Mouse (Mus musculus) erythroblast, embryonic 14.5 days (primary cell): ENCODE results near the gene Hyou1.

ENCODE experiments used
- GATA1 ChIP-seq: IDR thresholded peaks from 2 replicates; pipeline ENCODE4 v1.6.1; 2012; ENCODE audit warnings: low read length, inconsistent platforms, mixed read lengths
- TAL1 ChIP-seq: IDR thresholded peaks from 3 replicates; pipeline ENCODE4 v1.6.1; 2012; ENCODE audit warnings: low read length, inconsistent platforms, mixed read lengths

DNA sequence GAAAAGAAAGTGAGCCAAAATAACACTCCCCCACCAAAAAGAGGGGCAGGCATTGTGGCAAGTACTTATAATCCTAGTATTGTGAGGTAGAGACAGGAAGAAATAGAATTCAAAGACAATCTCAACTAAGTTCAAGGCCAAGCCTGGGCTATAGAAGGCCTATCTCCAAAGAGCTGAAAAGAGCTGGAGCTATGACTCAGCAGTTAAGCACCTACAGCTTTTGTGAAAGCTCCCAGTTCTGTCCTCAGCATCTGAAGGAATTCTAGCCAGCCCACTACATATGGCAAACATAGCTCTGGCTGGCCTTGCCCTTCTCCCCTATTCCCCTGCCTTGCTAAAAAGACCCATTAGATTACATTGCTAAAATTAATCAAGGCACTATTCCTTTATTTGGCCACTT is 5.9 kb upstream of the Hyou1 start:
- TF ChIP-seq GATA1 (no peak), TAL1 (no peak)
